Mouse (Mus musculus) MEL (cell line): Measurements from ENCODE around the gene Stx2.

Experiments used
- EP300 ChIP-seq, 2 experiments: IDR thresholded peaks; 2 replicates each; pipeline ENCODE4 v1.6.1; 2011; ENCODE audit warnings: improper control_type of control experiment in 2 of 2, low read length in 2 of 2, low read depth in 1 of 2, mild to moderate bottlenecking in 1 of 2
- MAX ChIP-seq: IDR thresholded peaks from 2 replicates; pipeline ENCODE4 v1.6.1; 2011; ENCODE audit warnings: low read length, improper control_type of control experiment
- MAZ ChIP-seq: IDR thresholded peaks from 2 replicates; pipeline ENCODE4 v1.6.1; 2012; ENCODE audit warnings: low read depth, mild to moderate bottlenecking, inconsistent platforms, low read length, improper control_type of control experiment

GRCm38 (mm10) chr5:129010937-129011336 lies 2.6 kb upstream of the Stx2 start:
- TF ChIP-seq MAZ (no peak), EP300 (IDR thresholded peaks at IDR 0.05; ENCODE audit: low read depth in 1 of 2, low read length in 2 of 2) (no peak), MAX (no peak)
